Mouse (Mus musculus): ENCODE data around the gene Gm49396.

GRCm38 (mm10) chr7:30572389-30572788 is 9.2 kb downstream of the Gm49396 start:
- TF ChIP-seq EP300 (IDR thresholded peaks at IDR 0.05; ENCODE audit: insufficient read depth, low read depth, low read length) (no peak), CTCF (IDR thresholded peaks at IDR 0.05; ENCODE audit: low read depth, low read length) (no peak)

All from ES-Bruce4 (cell line).